Mouse (Mus musculus): ENCODE data around the gene Cdr2. TPM values are rescaled to one million over a fixed set of nuclear protein-coding genes. Genes with fewer than 3 reads are reported as not detected.
"Not testable (repeated sequence)": the region's sequence is repeated elsewhere in the genome, so short reads cannot be mapped to it uniquely, and the experiment has no call there.

Gene Cdr2
- total RNA-seq, 2 experiments from 2014 or later = 3.8 to 4.3 TPM

DNA sequence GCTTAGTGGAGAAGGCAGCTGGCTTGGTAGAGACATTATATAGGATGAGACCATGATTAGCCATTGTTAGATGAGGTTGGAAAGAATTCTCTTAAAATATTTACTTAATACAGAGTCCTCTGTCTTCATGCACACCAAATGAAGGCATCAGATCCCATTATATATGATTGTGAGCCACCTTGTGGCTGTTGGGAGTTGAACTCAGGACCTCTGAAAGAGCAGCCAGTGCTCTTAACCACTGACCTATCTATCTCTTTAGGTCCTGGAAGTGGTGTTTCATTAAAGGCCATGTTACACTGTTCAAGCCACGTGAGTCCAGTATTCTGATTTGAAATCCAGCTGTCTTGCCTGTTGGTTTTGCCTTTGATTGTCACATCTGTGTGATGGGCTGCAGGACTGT is 68.8 kb downstream of the Cdr2 start:
- no peak for DNase-seq (ENCODE audit: low spot score in 2 of 2)

DNA sequence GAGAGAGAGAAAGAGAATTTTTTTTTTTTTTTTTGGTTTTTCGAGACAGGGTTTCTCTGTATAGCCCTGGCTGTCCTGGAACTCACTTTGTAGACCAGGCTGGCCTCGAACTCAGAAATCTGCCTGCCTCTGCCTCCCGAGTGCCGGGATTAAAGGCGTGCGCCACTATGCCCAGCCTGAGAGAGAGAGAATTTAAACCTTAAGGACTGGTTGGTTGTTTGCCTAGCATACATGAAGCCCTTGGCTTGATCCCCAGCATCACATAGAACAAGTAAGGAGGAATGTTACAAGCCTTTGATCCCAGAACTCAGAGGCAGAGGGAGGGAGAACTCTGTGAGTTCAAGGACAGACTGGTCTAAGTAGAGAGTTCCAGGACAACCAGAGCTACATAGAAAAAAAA is 70.8 kb downstream of the Cdr2 start:
- not testable (repeated sequence) for DNase-seq (ENCODE audit: low spot score in 2 of 2)

DNA sequence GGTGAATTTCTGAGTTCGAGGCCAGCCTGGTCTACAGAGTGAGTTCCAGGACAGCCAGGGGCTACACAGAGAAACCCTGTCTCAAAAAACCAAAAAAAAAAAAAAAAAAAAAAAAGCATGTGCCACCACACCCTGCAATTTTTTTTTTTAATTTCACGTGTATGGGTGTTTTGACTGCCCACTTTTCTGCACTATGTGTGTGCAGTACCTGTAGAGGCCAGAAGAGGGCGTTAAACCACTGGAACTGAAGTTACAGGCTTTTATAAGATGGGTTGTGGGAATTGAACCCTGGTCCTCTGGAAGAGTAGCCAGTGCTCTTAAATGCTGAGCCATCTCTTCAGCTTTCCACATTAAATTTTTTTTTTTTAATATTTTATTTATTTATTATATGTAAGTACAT is 71.9 kb downstream of the Cdr2 start:
- not testable (repeated sequence) for DNase-seq (ENCODE audit: low spot score in 2 of 2)

Other genes starting within 250 kb of the Cdr2 start
- 10 to 100 TPM; 10.4 to 12.3 TPM for gene Vwa3a, start 243.0 kb downstream of the Cdr2 start, total RNA-seq (2021)
- not detected for gene Gm5737, start 169.9 kb downstream of the Cdr2 start, total RNA-seq (2021)
- 10 to 100 TPM; 35.5 to 38.1 TPM for gene Eef2k, start 139.5 kb downstream of the Cdr2 start, total RNA-seq (2021)
- gene Polr3e, start 64.6 kb downstream of the Cdr2 start, total RNA-seq (2021) = 10 to 100 TPM; 26.7 to 27.6 TPM
- under 1 TPM; 0.60 to 0.72 TPM for gene Mfsd13b, start 197 bp upstream of the Cdr2 start, total RNA-seq (2021)
- 10 to 100 TPM; 70.7 to 74.3 TPM for gene Mettl9, start 52.1 kb upstream of the Cdr2 start, total RNA-seq (2021)
- under 1 TPM in 1 of 2 experiments, not detected in 1; 0.35 TPM for gene Igsf6, start 92.3 kb upstream of the Cdr2 start, total RNA-seq (2021)
- gene Otoa, start 99.3 kb upstream of the Cdr2 start, total RNA-seq (2021) = 1 to 10 TPM; 1.2 to 2.8 TPM